Mouse (Mus musculus): Measurements from ENCODE around the gene Chst11.
A peak's percentile ranks its signal among the peaks of the same experiment; 100 is the strongest.
"Not testable (repeated sequence)": the region's sequence is repeated elsewhere in the genome, so short reads cannot be mapped to it uniquely, and the experiment has no call there.

The Chst11 gene

GRCm38 (mm10) chr10:83107921-83108738 is 122.8 kb downstream of the Chst11 start:
- DNase-seq (ENCODE audit: extremely low spot score, low spot score): peak; percentile 31

DNA sequence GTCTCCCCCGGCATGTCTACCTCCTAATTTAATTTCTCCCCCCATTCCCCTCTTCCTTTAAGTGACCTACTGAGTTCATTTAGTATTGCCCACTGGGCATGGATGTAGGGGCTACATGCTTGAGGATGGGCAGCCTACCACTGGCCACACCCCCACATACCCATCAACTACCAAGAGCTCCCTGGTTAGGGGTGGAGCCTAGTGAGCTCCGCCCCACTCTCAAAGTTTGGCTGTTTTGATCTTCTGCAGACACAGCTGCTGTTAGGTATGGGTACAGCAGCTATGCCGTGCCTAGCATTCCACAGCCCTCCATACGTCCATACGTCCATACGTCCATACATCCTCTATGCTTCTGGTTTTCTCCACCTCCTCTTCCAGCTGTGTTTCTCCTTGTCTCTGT is 123.6 kb downstream of the Chst11 start:
- DNase-seq (ENCODE audit: extremely low spot score, low spot score): no peak

- no peak for DNase-seq (ENCODE audit: extremely low spot score, low spot score)
These were observed 125.7 kb downstream of the Chst11 start for GRCm38 (mm10) chr10:83111046-83111445.

GRCm38 (mm10) chr10:83112345-83112744 is 127.0 kb downstream of the Chst11 start:
- no peak for DNase-seq (ENCODE audit: extremely low spot score, low spot score)

DNA sequence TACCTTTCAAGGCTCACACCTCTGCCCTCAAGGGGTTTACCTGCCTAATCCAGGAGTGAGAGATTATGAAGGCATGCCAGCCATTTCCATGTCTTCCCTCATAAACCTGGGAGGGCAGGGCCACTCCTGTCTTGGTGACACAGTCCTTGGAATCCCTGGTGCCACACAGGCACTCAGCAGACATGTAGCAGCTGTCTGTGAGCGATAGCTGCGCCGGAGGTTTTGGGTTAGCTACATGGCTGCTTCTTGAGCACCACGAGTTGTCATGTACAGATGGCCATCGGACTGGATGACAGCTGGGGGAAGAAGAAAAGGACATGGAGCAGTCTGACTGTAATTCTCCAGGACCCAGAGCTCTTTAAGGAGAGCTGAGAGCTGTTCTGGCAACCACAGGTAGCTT is 129.3 kb downstream of the Chst11 start:
- DNase-seq (ENCODE audit: extremely low spot score, low spot score): no peak

GRCm38 (mm10) chr10:83116889-83117288 is 131.6 kb downstream of the Chst11 start:
- DNase-seq (ENCODE audit: extremely low spot score, low spot score): no peak

DNA sequence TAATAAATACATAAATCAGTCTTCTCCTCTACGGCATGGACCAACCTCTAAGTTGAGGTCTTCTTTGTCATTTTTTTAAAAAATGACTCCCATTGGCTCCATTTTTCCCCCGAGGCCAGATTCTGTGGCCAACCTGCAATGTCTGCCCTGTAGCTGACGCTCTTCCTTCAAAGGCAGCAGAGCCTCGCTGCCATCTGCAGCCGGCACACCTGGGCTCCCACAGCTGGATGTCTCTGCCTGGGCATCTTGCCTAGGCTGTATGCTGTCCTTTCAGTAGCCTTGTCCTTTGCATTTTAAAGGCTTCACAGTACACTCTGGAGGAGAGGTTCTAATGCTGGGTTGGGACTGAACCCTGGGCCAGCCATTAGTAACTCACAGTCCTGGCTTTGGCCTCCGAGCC is 132.6 kb downstream of the Chst11 start:
- no peak for DNase-seq (ENCODE audit: extremely low spot score, low spot score)

GRCm38 (mm10) chr10:83118613-83119012 is 133.3 kb downstream of the Chst11 start:
- no peak for DNase-seq (ENCODE audit: extremely low spot score, low spot score)

DNA sequence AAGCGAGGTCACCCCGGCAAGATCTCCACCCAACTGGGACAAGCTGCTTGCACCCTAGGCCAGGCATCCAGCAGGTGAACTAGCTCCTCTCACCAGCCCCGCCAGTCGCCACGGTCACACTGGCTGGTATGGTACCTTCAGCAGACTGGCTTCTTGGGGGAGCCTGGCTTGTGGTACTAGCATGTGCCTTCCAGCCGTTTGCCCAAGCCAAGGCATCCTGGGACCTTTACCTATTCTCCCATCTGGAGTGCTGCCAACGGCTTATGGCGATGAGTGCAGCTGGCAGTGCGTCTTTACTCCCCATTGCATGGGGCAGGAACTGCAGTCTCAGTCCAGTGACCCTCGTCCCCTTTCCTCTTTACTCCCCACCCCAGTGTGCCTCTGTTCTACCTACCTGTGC is 133.7 kb downstream of the Chst11 start:
- no peak for DNase-seq (ENCODE audit: extremely low spot score, low spot score)

GRCm38 (mm10) chr10:83119461-83119860 is 134.2 kb downstream of the Chst11 start:
- DNase-seq (ENCODE audit: extremely low spot score, low spot score): not testable (repeated sequence)

DNA sequence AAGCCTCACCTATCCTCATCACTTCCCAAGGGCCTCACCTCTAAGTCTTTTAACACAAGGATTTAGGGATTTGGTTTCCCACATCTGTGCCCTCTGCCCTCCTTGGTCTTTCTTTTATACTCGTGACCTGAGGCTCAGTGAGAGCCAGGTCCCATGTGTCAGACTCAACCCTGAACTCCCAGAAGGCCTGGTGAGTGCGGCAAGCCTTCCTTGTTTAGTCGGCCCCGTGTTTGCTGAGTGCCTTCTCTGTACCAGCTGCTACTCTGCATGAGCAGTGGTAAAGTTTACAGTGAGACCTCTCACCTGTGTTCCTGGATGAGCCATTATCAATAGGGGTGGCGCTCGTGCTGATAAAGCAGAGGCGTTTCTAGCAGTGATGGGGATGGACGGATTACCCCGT is 134.6 kb downstream of the Chst11 start:
- DNase-seq (ENCODE audit: extremely low spot score, low spot score): no peak

DNA sequence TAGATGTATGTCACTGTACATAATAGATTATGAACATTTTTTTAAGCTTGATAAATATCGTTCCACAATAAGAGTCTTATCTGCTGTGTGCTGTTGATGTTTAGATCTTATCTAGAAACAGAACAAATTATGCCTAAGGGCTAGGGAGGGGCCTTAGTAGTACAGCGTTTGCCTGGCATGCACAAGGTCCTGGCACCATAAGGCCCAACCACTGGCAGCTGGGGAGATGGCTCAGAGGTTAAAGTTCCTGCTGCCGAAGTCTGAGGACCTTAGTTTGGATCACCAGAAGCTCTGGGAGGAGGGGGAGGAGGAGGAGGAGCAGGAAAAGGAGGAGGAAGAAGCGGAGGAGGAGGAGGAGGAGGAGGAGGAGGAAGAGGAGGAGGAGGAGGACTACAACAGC is 135.6 kb downstream of the Chst11 start:
- no peak for DNase-seq (ENCODE audit: extremely low spot score, low spot score)

- no peak for DNase-seq (ENCODE audit: extremely low spot score, low spot score)
These were observed 139.3 kb downstream of the Chst11 start for GRCm38 (mm10) chr10:83124560-83124959.

GRCm38 (mm10) chr10:83126447-83126846 is 141.1 kb downstream of the Chst11 start:
- DNase-seq (ENCODE audit: extremely low spot score, low spot score): no peak

GRCm38 (mm10) chr10:83128435-83128834 is 143.1 kb downstream of the Chst11 start:
- no peak for DNase-seq (ENCODE audit: extremely low spot score, low spot score)

DNA sequence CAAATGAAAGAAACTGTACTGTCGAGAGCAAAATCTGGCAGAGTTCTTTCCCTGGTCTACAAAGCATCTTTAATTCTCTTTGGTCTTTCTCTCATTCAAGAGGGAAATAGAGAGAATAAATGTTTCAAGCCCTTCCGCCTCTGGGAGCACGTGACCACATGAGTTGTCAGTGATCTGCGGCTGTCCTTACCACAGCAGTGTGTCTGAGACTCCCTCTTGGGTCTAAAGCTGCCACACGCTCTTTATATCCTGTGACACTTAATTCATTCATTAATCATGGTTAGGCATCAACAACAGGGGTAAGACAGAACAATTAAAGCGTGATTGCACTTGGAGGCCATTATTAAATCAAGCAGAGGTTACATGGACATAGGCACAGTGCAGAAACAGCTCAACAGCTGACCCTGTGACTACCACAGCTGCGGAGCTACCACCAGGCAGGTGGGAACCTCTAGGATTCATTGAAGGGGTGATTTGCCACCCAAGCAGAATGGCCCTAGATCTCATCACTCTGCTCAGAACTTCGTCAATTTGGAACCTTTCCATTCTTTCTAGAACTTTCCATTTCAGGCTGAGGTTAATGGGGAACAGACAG is 144.4 kb downstream of the Chst11 start:
- DNase-seq (ENCODE audit: extremely low spot score, low spot score): no peak

DNA sequence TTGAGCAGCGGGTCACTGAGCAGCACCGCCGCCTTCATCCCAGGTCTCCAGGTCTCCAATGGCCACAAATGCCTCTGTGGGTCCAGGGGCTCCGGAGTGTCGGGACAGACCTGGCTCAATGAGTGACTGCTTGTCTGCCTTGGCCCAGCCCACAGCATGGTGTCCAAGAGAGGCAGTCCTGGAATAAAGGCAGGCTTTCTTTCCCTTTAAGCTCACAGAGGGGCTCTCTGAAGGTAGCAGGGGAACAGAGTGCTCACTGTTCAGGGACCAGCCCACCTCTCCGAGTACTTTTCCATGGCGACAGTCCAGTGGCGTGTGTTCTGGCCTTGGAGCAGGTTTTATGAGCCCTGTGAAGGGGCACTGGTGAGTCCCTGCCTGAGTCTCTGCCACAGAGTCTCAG is 145.3 kb downstream of the Chst11 start:
- DNase-seq (ENCODE audit: extremely low spot score, low spot score): no peak

GRCm38 (mm10) chr10:83131884-83132283 is 146.6 kb downstream of the Chst11 start:
- DNase-seq (ENCODE audit: extremely low spot score, low spot score): no peak

DNA sequence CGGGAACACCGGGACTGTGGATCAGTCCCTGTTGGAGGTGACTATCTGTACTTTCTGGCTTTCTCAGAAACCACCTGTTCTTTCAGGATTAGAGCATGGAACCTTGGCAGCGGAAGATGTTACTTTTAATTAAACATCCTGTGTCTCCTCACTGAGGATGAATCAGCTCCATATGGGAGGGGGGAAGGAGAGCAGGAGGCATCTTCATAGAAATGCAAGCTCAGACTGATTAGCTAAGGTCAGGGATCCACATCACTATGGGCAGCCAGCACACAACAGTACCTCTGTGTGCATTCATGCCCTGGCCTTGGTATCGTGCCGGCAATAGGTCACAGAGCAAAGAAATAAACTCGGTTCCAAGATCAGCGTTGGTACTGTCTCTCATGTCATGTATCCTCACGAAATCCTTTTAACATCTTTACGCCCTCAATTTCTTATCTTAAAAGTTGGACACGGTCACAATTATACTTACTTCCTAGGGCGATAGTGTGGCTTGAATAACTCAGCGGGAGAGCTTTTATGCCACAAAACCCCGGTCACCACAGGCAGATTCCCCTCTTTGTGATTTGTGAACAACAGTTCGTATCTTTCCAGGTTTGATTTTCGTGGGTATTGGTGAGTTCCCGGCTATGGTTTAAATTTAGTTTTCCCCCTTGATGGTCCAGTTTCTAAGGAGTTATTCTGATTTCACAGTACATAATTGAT is 148.7 kb downstream of the Chst11 start:
- DNase-seq (ENCODE audit: extremely low spot score, low spot score): no peak

- peak; percentile 36 for DNase-seq (ENCODE audit: extremely low spot score, low spot score)
These were observed 149.6 kb downstream of the Chst11 start for GRCm38 (mm10) chr10:83134896-83135295.

DNA sequence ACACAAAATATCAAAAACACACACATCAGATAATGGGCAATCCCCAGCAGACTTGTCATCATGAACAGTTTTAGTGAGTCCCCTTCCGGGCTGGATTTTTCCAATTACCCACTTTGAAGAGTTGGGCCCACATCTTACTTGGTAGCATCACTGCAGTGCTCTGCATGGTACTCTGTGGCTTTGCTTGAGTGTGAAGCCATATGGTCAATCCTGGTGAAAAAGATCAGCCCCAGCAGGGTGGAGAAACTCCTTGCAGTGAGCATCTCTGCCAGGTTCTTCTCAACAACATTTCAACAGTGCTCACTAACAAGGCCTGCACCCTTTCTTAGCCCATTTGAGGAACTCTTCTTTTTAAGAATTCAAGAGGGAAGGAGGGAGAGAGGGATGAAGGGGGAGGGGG is 150.7 kb downstream of the Chst11 start:
- no peak for DNase-seq (ENCODE audit: extremely low spot score, low spot score)

DNA sequence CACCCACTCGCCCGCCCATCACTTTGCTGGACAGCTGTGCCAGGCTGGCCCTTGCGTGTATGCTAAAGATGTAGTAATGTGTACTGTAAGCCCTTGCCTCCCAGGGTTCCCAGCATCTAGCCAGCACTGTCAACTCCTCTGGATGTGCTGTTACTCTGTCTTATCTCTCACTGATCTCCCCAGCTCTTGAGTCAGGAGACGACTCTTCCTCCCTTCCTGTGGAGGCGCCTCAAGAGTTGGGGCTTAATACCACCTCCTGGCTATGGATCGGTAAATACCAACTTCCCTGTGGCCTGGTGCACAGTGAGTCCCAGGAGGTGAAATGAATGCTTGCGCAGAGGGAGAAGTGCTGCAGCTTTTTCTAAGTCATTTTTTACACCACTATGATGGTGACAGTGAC is 151.8 kb downstream of the Chst11 start:
- DNase-seq (ENCODE audit: extremely low spot score, low spot score): no peak
